Mouse (Mus musculus) embryo, embryonic 11.5 days (tissue): Measurements from ENCODE around the gene Ceacam19.

Experiments
- DNase-seq: peaks from one replicate; pipeline ENCODE4 v3.0.0-alpha.2; 2012; ENCODE audit warnings: low read depth, low spot score

Ceacam19 gene

GRCm38 (mm10) chr7:19840936-19841335 lies 46.8 kb downstream of the Ceacam19 start:
- DNase-seq = no peak

GRCm38 (mm10) chr7:19840371-19840770 lies 47.4 kb downstream of the Ceacam19 start:
- DNase-seq = no peak

GRCm38 (mm10) chr7:19836843-19837242 lies 50.9 kb downstream of the Ceacam19 start:
- no peak for DNase-seq

GRCm38 (mm10) chr7:19834055-19834454 lies 53.7 kb downstream of the Ceacam19 start:
- no peak for DNase-seq

GRCm38 (mm10) chr7:19831837-19832236 lies 55.9 kb downstream of the Ceacam19 start:
- no peak for DNase-seq

GRCm38 (mm10) chr7:19830682-19831156 lies 57.0 kb downstream of the Ceacam19 start:
- DNase-seq = no peak

- DNase-seq = no peak
Observed at GRCm38 (mm10) chr7:19829694-19830093, 58.1 kb downstream of the Ceacam19 start.

GRCm38 (mm10) chr7:19826756-19827155 lies 61.0 kb downstream of the Ceacam19 start:
- DNase-seq = no peak
